Mouse (Mus musculus) CD4-positive, CD25-positive, alpha-beta regulatory T cell, adult 4 months (primary cell): ENCODE results near the gene Dyrk3. TPM values are rescaled to one million over a fixed set of nuclear protein-coding genes. Genes with fewer than 3 reads are reported as not detected.
A peak's percentile ranks its signal among the peaks of the same experiment; 100 is the strongest.

Experiments used
- ATAC-seq: one replicate; pipeline ENCODE4 v1.8.0; 2017
- polyA plus RNA-seq, 2 experiments: library from polyadenylated mRNA; unstranded; fragments of 100-300 nt; shearing (Covaris generic); gene quantifications; one replicate each; pipeline ENCODE4 v1.2.1; 2017

The Dyrk3 gene
- polyA plus RNA-seq, 2 experiments from 2014 or later, result 0.19 TPM; not detected in 1

- no peak for ATAC-seq
Observed at GRCm38 (mm10) chr1:131083122-131083521, 55.0 kb downstream of the Dyrk3 start.

- peak; percentile 82 for ATAC-seq
Observed at GRCm38 (mm10) chr1:131080686-131081085, 57.5 kb downstream of the Dyrk3 start.

- ATAC-seq, result peak; percentile 60
Observed at GRCm38 (mm10) chr1:131079762-131080161, 58.4 kb downstream of the Dyrk3 start.

GRCm38 (mm10) chr1:131078761-131079330 is 59.3 kb downstream of the Dyrk3 start:
- no peak for ATAC-seq

Other genes with a start within 250 kb of the Dyrk3 start
- gene Il20, start 226.9 kb downstream of the Dyrk3 start, polyA plus RNA-seq, result not detected
- gene Il19, start 198.2 kb downstream of the Dyrk3 start, polyA plus RNA-seq, result not detected
- 10 to 100 TPM in 1 of 2 experiments, 1 to 10 TPM in 1; 5.9 to 13.6 TPM for gene Il10, start 118.5 kb downstream of the Dyrk3 start, polyA plus RNA-seq
- gene Mapkapk2, start 40.5 kb downstream of the Dyrk3 start, polyA plus RNA-seq, result 10 to 100 TPM in 1 of 2 experiments, 1 to 10 TPM in 1; 5.6 to 10.9 TPM
- gene Eif2d, start 14.8 kb upstream of the Dyrk3 start, polyA plus RNA-seq, result 10 to 100 TPM; 52.0 to 75.1 TPM
- 100 to 1,000 TPM; 330 to 423 TPM for gene Rassf5, start 106.9 kb upstream of the Dyrk3 start, polyA plus RNA-seq
- gene Ikbke, start 141.3 kb upstream of the Dyrk3 start, polyA plus RNA-seq, result 100 to 1,000 TPM; 108 to 204 TPM